Mouse (Mus musculus): ENCODE measurements around the gene Amigo2.

The Amigo2 gene

DNA sequence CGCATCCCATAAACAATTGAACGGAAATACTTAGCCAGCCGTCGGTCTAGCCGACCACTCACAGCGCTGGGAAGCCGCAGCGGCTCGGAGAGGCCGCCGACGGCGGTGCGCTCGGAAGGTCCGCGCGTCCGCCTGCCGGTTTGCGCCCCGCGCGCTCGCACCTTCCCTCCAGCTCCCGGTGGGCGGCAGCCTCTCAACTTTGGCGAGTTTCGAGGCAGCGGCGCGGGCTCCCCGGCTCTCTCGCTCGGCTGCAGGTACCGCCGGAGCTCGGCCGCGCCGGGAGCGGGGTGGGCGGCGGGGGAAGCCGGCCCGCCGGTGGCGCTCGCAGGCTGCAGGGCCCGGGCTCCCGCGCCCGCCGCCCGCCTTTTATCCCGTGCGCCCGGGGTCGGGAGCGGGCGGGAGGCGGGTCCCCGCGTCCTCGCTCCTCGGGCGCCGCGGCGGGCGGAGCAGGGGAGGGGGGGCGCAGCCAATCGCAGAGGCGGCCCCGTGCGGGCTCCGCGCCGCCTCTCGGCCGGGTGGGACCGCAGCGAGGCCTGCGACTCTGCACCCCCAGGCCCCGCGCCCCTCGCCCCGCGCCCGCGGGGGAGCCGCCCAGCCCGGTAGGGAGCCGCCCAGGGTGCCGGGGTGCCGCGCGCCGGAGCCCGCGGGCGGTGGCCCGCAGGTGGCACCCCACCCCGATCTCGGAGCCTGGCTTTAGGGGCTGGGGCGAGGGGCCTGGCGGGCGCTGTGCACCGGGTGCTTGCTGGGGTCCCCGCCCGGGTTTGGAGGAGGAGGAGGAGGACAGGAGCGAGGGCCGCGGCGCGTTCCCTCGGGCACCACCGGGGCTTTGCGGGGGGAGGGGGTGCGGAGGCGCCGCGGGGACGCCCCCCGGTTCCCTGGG lies at the start of gene Amigo2, which contains the start of gene Pced1b:
TSS of gene Amigo2 (minus strand) at position 377 of the 880 bp plus-strand sequence.
TSS of gene Pced1b (plus strand) at position 197 of the 880 bp plus-strand sequence.
- peak; percentile 31 for DNase-seq (ENCODE audit: low read depth)

GRCm38 (mm10) chr15:97291291-97292050 lies 44.4 kb upstream of the Amigo2 start:
- DNase-seq (ENCODE audit: low read depth): no peak

- no peak for DNase-seq (ENCODE audit: low read depth)
Measured at GRCm38 (mm10) chr15:97290351-97290750, 43.3 kb upstream of the Amigo2 start.

DNA sequence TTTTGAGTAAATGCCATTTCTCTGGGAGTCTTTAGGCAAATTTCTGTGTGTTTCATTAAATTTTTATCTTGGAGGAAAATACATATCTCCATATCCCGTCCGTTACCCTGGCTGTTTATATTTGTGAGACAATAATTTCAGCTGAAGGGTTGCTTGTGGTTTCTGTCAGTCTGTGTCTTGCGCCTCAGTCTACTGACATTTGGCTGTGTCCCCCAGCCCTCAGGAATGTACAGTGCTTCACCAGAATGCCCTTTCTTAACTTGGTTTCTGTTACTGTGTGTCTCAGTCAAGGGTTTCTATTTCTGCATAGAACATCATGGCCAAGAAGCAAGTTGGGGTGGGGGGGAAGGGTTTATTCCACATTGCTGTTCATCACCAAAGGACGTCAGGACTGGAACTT lies 42.1 kb upstream of the Amigo2 start:
- no peak for DNase-seq (ENCODE audit: low read depth)

- DNase-seq (ENCODE audit: low read depth): no peak
Measured at GRCm38 (mm10) chr15:97288690-97289089, 41.6 kb upstream of the Amigo2 start.

DNA sequence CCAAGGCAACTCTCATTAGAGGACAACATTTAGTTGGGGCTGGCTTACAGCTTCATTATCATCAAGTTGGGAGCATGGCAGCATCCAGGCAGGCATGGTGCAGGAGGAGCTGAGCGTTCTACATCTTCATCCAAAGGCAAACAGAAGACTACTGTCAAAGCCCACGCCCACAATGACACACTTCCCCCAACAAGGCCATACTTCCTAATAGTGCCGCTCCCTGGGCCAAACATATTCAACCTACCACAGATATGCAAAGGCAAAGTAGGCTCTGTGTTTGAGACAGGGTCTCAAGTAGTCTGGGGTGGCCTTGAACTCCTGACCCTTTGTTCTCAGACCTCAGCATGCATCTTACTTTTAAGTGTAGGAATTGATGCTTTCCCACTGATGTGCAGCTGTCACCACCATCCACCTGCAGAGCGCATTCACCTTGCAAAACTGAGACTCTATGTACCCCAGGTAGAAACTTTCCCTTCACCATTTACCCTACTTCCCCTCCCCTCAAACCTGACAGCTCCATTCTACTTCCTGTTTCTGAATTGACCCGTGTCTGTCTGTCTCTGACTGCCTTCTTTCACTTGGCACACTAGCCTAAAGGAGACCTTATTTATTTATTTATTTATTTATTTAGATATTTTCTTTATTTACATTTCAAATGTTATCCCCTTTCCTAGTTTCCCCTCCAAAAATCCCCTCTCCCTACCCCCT lies 40.5 kb upstream of the Amigo2 start:
- no peak for DNase-seq (ENCODE audit: low read depth)

DNA sequence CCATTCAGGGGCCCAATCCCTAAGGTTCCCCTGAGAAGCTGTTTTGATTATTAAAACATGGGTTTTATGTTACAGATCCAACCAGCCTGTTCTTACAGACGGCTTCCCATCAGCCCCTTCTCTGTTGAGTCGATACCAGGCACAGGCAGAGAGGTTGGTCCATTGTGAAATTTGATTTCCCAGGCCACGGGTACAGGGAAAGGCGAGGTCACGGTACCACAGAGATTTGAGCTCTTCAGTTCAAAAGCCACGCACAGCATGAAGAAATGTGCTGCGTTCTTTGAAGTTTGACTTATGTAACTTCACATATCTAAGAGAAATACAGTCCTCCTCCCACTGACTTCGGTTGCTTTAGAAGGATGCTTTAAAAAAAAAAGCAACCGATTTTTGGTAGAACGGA lies 39.6 kb upstream of the Amigo2 start:
- no peak for DNase-seq (ENCODE audit: low read depth)

DNA sequence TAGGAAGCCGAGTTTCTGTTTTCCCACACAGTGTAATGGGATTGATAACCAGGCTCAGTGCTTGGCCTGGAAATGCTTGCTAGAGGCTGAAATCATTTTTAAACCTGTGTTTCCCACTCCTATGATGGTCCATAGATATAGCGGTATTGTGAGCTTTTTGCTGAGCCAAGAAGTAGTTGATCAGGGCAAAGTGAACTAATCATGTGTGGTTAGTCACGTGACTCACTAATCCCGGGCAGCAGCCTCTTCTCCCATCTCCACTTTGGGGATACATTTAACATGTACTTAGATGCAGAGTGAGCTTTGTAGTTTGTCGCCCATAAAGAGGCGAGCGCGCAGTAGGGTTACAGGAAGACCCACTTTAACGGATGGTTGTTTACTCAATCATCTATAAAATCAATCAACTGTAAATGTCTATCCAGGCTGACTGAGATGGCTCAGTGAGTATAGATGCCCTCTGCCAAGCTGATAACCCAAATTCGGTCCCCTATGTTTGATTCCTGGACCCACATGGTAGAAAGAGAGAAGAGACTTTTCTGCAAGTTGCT lies 38.7 kb upstream of the Amigo2 start:
- DNase-seq (ENCODE audit: low read depth): no peak

GRCm38 (mm10) chr15:97284201-97284600 lies 37.1 kb upstream of the Amigo2 start:
- no peak for DNase-seq (ENCODE audit: low read depth)

GRCm38 (mm10) chr15:97282572-97282881 lies 35.4 kb upstream of the Amigo2 start:
- DNase-seq (ENCODE audit: low read depth): no peak

- no peak for DNase-seq (ENCODE audit: low read depth)
Measured at GRCm38 (mm10) chr15:97281712-97282571, 34.9 kb upstream of the Amigo2 start.

DNA sequence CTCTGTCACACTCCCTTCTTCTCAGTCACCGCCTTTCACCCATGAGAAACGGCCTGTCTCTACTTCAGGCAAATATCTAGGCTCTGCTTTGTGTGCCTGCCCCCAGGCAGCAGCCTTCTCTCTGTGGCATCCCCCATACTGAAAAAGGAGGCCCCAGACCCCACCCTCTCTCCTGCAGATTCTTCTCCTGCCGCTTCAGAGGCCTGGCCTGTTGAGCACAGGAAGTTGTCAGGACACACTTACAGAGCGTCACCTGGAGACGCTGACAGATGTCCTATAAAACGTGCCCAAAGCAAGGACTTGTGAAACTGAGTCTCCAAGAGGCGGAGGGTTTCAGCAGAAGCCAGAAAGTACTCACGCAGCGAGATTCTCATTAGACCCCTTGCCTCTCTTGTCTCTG lies 33.7 kb upstream of the Amigo2 start:
- DNase-seq (ENCODE audit: low read depth): no peak

GRCm38 (mm10) chr15:97280131-97280530 lies 33.0 kb upstream of the Amigo2 start:
- DNase-seq (ENCODE audit: low read depth): no peak

DNA sequence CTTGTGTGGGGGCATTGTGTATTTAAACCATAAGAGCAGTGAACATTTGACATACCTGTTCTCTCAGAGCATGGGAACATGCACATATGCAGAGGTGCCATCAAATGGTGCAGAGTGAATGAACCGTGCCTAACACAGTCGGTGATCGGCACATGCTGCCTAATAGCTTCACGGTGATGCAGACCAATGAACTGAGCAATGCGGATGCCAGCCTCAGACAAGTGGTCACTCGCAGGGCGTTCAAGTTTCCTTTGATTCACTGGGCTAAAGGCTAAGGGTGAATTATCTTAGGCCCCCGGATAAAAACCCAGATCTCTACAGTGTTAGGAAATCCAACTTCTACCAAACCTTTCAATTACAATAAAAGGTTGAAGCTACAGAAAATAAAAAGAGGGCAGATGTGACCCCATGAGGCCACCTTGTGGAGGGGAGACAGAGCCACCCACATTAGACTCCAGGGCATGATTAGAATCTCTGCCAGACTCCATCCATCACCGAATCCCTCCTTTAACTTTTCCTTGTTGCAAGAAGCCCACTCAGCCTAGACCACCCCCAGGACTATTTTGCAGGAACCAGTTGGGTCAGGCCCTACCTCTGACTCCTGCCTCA lies 31.4 kb upstream of the Amigo2 start:
- DNase-seq (ENCODE audit: low read depth): no peak

DNA sequence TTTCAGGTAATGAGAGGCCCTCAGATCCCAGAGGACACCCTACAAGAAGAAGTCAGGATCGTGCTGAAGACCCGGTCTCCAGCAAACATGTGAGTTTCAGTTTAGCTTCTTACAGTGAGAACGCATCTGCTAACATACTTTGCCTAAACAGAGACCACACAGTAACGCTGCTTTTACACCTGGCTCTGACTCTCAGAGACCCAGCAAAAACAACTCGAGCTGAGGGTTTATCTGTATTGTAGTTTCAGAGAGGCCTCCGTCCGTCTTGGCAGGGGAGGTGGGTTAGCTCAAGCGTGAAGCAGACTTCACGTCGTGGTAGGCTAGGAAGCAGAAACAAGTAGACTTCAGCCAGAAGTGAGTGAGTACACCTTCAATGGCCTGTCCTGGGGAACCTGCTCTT lies 30.2 kb upstream of the Amigo2 start:
- DNase-seq (ENCODE audit: low read depth): no peak

- peak; percentile 63 for DNase-seq (ENCODE audit: low read depth)
Measured at GRCm38 (mm10) chr15:97276660-97277153, 29.6 kb upstream of the Amigo2 start.

DNA sequence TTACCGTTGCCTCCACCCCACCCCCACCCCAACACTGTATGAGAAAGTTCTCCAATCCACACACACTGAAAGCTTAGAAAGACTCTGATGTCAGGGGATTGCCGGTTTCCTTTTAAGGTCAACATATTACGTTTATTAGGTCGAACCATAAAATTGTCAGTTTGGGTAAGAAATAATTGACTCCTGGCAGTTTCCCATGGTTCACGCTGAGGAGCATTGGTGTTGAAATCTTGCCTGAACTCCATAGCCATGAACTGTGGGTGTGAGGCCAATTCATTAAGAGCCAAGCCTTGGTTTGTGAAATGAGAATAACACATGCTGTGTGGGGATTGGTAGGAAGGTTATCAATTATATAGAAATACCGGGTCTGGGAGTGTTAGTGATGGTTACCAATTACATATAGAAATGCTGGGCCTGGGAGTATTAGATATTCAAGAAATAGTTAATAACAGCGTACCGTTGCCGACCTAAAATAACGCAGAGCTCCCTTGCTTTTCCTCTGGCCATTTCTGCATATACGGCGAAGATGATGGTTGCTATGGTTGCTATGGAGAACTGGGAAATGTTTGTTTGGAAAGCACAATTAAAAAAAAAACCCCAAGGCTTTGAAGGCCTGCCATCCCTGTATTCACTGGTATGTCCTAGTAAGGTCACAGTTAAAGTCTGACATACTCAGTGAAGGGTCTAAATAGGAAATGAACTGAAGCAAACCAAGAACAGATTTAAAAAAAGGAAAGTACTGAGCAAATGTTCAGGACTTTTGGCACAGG lies 28.7 kb upstream of the Amigo2 start:
- no peak for DNase-seq (ENCODE audit: low read depth)

- no peak for DNase-seq (ENCODE audit: low read depth)
Measured at GRCm38 (mm10) chr15:97272831-97273230, 25.7 kb upstream of the Amigo2 start.

- DNase-seq (ENCODE audit: low read depth): no peak
Measured at GRCm38 (mm10) chr15:97271985-97272697, 25.1 kb upstream of the Amigo2 start.
